Mouse (Mus musculus) lung, postnatal 0 days (tissue): Measurements from ENCODE around the gene Ccl25.

Experiments used
- CTCF ChIP-seq: IDR thresholded peaks from 2 replicates; pipeline ENCODE4 v1.5.1; 2016; ENCODE audit warnings: antibody characterized with exemption, mild to moderate bottlenecking
- EP300 ChIP-seq: IDR thresholded peaks from 2 replicates; pipeline ENCODE4 v1.6.1; 2016; ENCODE audit warnings: antibody characterized with exemption, mild to moderate bottlenecking, control low read depth

- TF ChIP-seq CTCF (no peak), EP300 (no peak)
Observed at GRCm38 (mm10) chr8:4324983-4325750, at the start of gene Ccl25, which contains the start of gene Elavl1.
